Mouse (Mus musculus) brain, embryonic 14.5 days (tissue): Measurements from ENCODE around the gene Nrf1. TPM values are rescaled to one million over a fixed set of nuclear protein-coding genes. Genes with fewer than 3 reads are reported as not detected.

Experiments
- DNase-seq: peaks from one replicate; pipeline ENCODE4 v3.0.0-alpha.2; 2011; ENCODE audit warnings: low read depth
- CTCF ChIP-seq: fragments of 200-500 bp; IDR thresholded peaks from 2 replicates; pipeline ENCODE4 v1.5.1; 2012; ENCODE audit warnings: inconsistent platforms, mild to moderate bottlenecking, moderate library complexity, borderline replicate concordance; ENCODE audit not compliant: insufficient read depth, insufficient read length; ENCODE audit errors: extremely low read depth
- POLR2A ChIP-seq: fragments of 200-500 bp; IDR thresholded peaks from 2 replicates; pipeline ENCODE4 v1.6.1; 2012; ENCODE audit warnings: mild to moderate bottlenecking, inconsistent platforms, borderline replicate concordance; ENCODE audit not compliant: poor library complexity, insufficient read depth, insufficient read length, severe bottlenecking; ENCODE audit errors: extremely low read depth
- polyA plus RNA-seq: library from polyadenylated mRNA; depleted of rRNA; stranded (reverse); fragments of >200 nt; gene quantifications from 2 replicates; pipeline ENCODE4 v1.2.3, GENCODE M21; 2012

Gene Nrf1
- polyA plus RNA-seq, 1 experiment: 60.8 TPM

GRCm38 (mm10) chr6:30150471-30150870 is 102.7 kb downstream of the Nrf1 start:
- TF ChIP-seq POLR2A (no peak), CTCF (no peak)
- DNase-seq: no peak

- no peak for DNase-seq
- TF ChIP-seq POLR2A (no peak), CTCF (no peak)
Observed at GRCm38 (mm10) chr6:30152163-30152562, 104.4 kb downstream of the Nrf1 start.

GRCm38 (mm10) chr6:30152649-30153048 is 104.9 kb downstream of the Nrf1 start:
- TF ChIP-seq POLR2A (no peak), CTCF (no peak)

GRCm38 (mm10) chr6:30153076-30153475 is 105.3 kb downstream of the Nrf1 start:
- DNase-seq: peak; percentile 66
- no peak for TF ChIP-seq POLR2A
- no peak for TF ChIP-seq CTCF

More at GRCm38 (mm10) chr6:30152649-30153048, 104.9 kb downstream of the Nrf1 start:
- DNase-seq: peak; percentile 71

- TF ChIP-seq CTCF: no peak
- no peak for TF ChIP-seq POLR2A
- DNase-seq: no peak
Observed at GRCm38 (mm10) chr6:30153733-30154415, 106.1 kb downstream of the Nrf1 start.

GRCm38 (mm10) chr6:30159516-30160045 is 111.8 kb downstream of the Nrf1 start:
- TF ChIP-seq POLR2A (no peak), CTCF (no peak)
- DNase-seq: no peak

- no peak for TF ChIP-seq CTCF
- TF ChIP-seq POLR2A: no peak
- DNase-seq: no peak
Observed at GRCm38 (mm10) chr6:30160408-30160807, 112.6 kb downstream of the Nrf1 start.

GRCm38 (mm10) chr6:30161618-30162017 is 113.8 kb downstream of the Nrf1 start:
- TF ChIP-seq CTCF: no peak
- TF ChIP-seq POLR2A: no peak
- no peak for DNase-seq

- TF ChIP-seq CTCF (no peak), POLR2A (no peak)
- DNase-seq: no peak
Observed at GRCm38 (mm10) chr6:30162091-30162490, 114.3 kb downstream of the Nrf1 start.

GRCm38 (mm10) chr6:30166349-30166748 is 118.6 kb downstream of the Nrf1 start:
- no peak for TF ChIP-seq CTCF
- TF ChIP-seq POLR2A: no peak
- no peak for DNase-seq

GRCm38 (mm10) chr6:30167192-30167591 is 119.4 kb downstream of the Nrf1 start:
- TF ChIP-seq POLR2A (no peak), CTCF (no peak)
- peak; percentile 49 for DNase-seq

GRCm38 (mm10) chr6:30168275-30168674 is 120.5 kb downstream of the Nrf1 start:
- TF ChIP-seq POLR2A (no peak), CTCF (no peak)
- DNase-seq: no peak
